Mouse (Mus musculus): ENCODE measurements around the gene Smyd3. TPM values are rescaled to one million over a fixed set of nuclear protein-coding genes. Genes with fewer than 3 reads are reported as not detected.
A peak's percentile ranks its signal among the peaks of the same experiment; 100 is the strongest.

Smyd3 gene
- polyA plus RNA-seq, 1 experiment from 2014 or later: 16.7 TPM

DNA sequence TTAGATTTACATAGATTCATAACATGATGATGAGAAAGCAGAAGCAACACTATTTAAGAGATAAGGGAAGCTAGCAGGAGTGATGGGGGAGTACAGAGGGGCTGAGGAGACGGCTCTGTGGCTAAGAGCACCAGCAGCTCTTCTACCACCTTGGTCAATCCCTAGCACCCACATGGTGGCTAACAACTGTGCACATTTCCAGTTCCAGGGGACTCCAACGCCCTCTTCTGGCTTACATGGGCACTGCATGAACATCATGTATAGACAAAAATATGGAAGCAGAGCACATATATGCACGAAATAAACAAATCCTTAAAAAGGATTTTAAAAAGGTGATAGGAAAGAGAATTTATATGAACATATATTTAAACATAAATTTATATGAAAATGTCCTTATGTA, 23.7 kb upstream of the Smyd3 start:
- ATAC-seq: no peak
- H3K4me3 ChIP-seq (ENCODE audit: low read length): no peak overlapping the region
- 61% methylated on average over 3 of the region's 3 CpGs for WGBS
- H3K4me1 ChIP-seq (ENCODE audit: control insufficient read depth, insufficient read depth, low read length): peaks cover 10% of the 10 kb centered on the region
- no peak overlapping the region for H3K9ac ChIP-seq (ENCODE audit: low read depth, low read length)
- H3K27me3 ChIP-seq (replicated peaks; ENCODE audit: control insufficient read depth, insufficient read depth, low read length): no peaks in the 10 kb centered on the region
- no peaks in the 10 kb centered on the region for H3K9me3 ChIP-seq (ENCODE audit: control insufficient read depth, low read length)
- H3K4me2 ChIP-seq (ENCODE audit: low read depth, low read length): no peak overlapping the region
- H3K36me3 ChIP-seq (ENCODE audit: control insufficient read depth, insufficient read depth, low read length): no peaks in the 10 kb centered on the region; the same call in 1 of the 2 replicates
- no peak overlapping the region for H3K27ac ChIP-seq (ENCODE audit: low read length)

DNA sequence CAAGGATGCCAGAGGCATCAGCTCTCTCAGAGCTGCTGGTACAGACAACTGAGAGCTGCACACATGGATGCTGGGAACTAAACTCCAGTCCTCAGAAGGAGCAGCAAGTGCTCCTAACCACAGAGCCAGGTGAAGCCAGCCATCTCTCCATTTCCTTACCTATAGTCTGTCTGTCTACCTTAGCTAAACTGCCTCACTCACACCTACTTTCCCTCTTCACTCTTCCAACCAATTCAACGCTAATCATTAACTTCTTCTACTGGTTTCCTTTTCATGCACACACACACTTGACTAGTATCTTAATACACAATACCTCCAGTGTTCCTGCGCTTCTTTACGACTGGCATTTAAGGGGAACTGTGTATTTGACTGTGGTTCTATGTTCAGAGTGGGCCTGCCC, 22.0 kb upstream of the Smyd3 start:
- peak; percentile 87 for ATAC-seq
- 61% methylated on average over 3 of the region's 3 CpGs for WGBS
- H3K9ac ChIP-seq (ENCODE audit: low read depth, low read length): no peak overlapping the region
- H3K4me3 ChIP-seq (ENCODE audit: low read length): no peak overlapping the region
- H3K9me3 ChIP-seq (ENCODE audit: control insufficient read depth, low read length): no peaks in the 10 kb centered on the region
- H3K36me3 ChIP-seq (ENCODE audit: control insufficient read depth, insufficient read depth, low read length): no peaks in the 10 kb centered on the region; the same call in 1 of the 2 replicates
- H3K4me1 ChIP-seq (ENCODE audit: control insufficient read depth, insufficient read depth, low read length): peaks cover 7% of the 10 kb centered on the region
- H3K27ac ChIP-seq (ENCODE audit: low read length): no peak overlapping the region
- H3K27me3 ChIP-seq (replicated peaks; ENCODE audit: control insufficient read depth, insufficient read depth, low read length): no peaks in the 10 kb centered on the region
- no peak overlapping the region for H3K4me2 ChIP-seq (ENCODE audit: low read depth, low read length)

DNA sequence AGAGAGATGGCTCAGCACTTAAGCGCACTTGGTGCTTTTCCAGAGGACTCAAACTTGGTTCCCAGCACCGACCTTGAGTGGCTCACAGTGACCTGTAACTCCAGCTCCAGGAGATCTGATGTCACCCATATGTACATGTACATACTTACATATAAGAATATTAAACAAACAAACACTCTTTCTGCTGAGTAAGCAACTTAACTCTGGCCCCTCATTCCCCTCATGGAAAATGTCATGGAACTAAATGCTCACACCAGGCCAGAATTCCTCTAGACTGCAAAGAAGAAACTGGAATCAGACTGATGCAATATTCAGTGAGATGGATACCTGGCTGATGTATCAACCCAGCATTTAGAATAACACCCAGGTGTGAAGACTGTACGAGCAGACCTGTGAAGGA, 21.2 kb upstream of the Smyd3 start:
- no peak overlapping the region for H3K4me2 ChIP-seq (ENCODE audit: low read depth, low read length)
- H3K9ac ChIP-seq (ENCODE audit: low read depth, low read length): no peak overlapping the region
- H3K36me3 ChIP-seq (ENCODE audit: control insufficient read depth, insufficient read depth, low read length): peaks cover 3% of the 10 kb centered on the region; the same call in 1 of the 2 replicates
- no peaks in the 10 kb centered on the region for H3K9me3 ChIP-seq (ENCODE audit: control insufficient read depth, low read length)
- peaks cover 3% of the 10 kb centered on the region; the same call in 1 of the 2 replicates for H3K4me1 ChIP-seq (ENCODE audit: control insufficient read depth, insufficient read depth, low read length)
- H3K27ac ChIP-seq (ENCODE audit: low read length): no peak overlapping the region
- WGBS: 93% methylated on average over 3 of the region's 3 CpGs
- H3K4me3 ChIP-seq (ENCODE audit: low read length): no peak overlapping the region
- no peaks in the 10 kb centered on the region for H3K27me3 ChIP-seq (replicated peaks; ENCODE audit: control insufficient read depth, insufficient read depth, low read length)
- no peak for ATAC-seq

DNA sequence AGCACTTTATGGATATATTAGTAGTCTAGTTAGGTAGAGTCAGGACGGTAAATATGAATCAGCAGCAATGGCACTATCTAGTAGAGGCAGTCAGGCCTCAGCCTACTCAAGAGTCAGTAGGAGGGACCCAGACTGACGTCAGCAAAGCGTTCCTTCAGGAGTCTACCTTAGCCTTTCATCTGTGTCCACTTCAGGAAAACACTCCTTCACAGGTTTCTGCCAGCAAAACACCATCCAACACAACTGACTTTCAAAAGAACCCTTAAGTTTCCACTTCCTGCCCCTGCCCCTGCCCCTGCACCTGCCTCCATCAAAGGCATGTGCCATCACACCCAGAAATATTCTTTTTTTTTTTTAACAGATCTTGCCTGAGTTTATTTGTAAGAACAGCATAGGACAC, 2.1 kb upstream of the Smyd3 start:
- no peaks in the 10 kb centered on the region for H3K9me3 ChIP-seq (ENCODE audit: control insufficient read depth, low read length)
- H3K4me2 ChIP-seq (ENCODE audit: low read depth, low read length): no peak overlapping the region
- no peak for ATAC-seq
- H3K27me3 ChIP-seq (replicated peaks; ENCODE audit: control insufficient read depth, insufficient read depth, low read length): no peaks in the 10 kb centered on the region
- no peak overlapping the region for H3K9ac ChIP-seq (ENCODE audit: low read depth, low read length)
- H3K36me3 ChIP-seq (ENCODE audit: control insufficient read depth, insufficient read depth, low read length): no peaks in the 10 kb centered on the region
- 83% methylated on average over 3 of the region's 3 CpGs for WGBS
- no peak overlapping the region for H3K27ac ChIP-seq (ENCODE audit: low read length)
- no peaks in the 10 kb centered on the region for H3K4me1 ChIP-seq (ENCODE audit: control insufficient read depth, insufficient read depth, low read length)
- no peak overlapping the region for H3K4me3 ChIP-seq (ENCODE audit: low read length)

DNA sequence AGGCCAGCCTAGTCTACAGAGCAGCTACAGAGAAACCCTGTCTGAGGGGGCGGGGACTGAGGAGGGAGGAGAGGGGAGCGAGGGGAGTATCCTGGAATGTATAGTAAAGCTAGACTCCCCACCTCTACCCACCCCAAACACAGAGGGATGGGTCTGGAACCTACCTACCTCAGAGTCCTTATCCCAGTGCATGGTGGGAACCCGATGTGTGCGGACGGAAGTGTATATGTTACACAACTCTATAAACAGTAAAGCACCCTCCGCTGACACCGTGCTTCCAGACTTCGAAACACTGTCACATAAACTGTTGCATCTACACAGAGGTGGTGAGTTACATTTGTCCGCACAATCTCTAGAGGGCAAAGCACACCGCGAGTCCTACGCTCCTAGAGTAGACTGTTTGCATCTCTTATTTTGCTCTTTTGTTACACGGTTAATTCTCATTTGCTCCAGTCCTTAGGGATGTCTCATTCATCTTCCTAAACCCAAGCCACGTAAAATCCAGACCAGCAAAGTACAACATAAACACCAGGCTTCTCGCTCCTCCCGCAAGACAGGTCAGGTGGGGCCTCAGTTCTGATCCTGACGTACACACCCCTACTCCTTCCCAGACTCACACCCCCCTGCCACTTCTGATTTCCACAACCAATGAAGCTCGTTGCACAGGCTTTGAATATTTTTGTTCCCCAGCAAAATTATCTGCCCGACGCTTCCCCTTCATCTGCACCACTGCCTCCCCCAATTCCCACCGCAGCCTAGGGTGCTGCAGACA, 714 bp downstream of the Smyd3 start:
- Histone ChIP-seq H3K4me1 (ENCODE audit: control insufficient read depth, insufficient read depth, low read length) (no peaks in the 10 kb centered on the region), H3K27me3 (replicated peaks; ENCODE audit: control insufficient read depth, insufficient read depth, low read length) (no peaks in the 10 kb centered on the region), H3K9me3 (ENCODE audit: control insufficient read depth, low read length) (no peaks in the 10 kb centered on the region), H3K9ac (ENCODE audit: low read depth, low read length) (peak overlapping the region; percentile 84), H3K4me2 (ENCODE audit: low read depth, low read length) (peak overlapping the region; percentile 97), H3K27ac (ENCODE audit: low read length) (peak overlapping the region; percentile 52), H3K36me3 (ENCODE audit: control insufficient read depth, insufficient read depth, low read length) (no peaks in the 10 kb centered on the region), H3K4me3 (ENCODE audit: low read length) (peak overlapping the region; percentile 78)
- 0% methylated on average over 21 of the region's 21 CpGs for WGBS
- ATAC-seq: peak; percentile 81

DNA sequence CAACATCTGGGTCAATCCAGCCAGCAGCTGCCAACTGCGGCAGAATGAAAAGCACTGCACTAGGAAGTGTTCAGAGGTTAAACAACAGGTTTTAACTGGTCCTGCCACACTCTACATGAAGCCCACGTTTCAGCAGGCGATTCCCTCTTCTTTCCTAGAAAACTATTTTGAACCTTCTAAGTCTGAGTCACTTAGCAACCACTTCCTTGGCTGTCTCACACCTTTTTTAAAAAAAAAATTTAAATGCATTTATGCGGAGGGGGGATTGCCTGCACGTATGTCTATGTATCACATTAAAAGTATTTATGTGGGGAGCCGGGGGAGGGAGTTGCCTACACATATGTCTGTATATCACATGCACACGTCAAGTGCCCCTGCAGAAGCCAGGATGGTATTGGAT, 5.9 kb downstream of the Smyd3 start:
- ATAC-seq: no peak
- Histone ChIP-seq H3K4me1 (ENCODE audit: control insufficient read depth, insufficient read depth, low read length) (no peaks in the 10 kb centered on the region), H3K27me3 (replicated peaks; ENCODE audit: control insufficient read depth, insufficient read depth, low read length) (no peaks in the 10 kb centered on the region), H3K4me3 (ENCODE audit: low read length) (no peak overlapping the region), H3K36me3 (ENCODE audit: control insufficient read depth, insufficient read depth, low read length) (no peaks in the 10 kb centered on the region), H3K9me3 (ENCODE audit: control insufficient read depth, low read length) (no peaks in the 10 kb centered on the region), H3K4me2 (ENCODE audit: low read depth, low read length) (no peak overlapping the region), H3K9ac (ENCODE audit: low read depth, low read length) (peak overlapping the region; percentile 10; the same call in 1 of the 2 replicates), H3K27ac (ENCODE audit: low read length) (no peak overlapping the region)
- 79% methylated on average over 7 of the region's 7 CpGs for WGBS

DNA sequence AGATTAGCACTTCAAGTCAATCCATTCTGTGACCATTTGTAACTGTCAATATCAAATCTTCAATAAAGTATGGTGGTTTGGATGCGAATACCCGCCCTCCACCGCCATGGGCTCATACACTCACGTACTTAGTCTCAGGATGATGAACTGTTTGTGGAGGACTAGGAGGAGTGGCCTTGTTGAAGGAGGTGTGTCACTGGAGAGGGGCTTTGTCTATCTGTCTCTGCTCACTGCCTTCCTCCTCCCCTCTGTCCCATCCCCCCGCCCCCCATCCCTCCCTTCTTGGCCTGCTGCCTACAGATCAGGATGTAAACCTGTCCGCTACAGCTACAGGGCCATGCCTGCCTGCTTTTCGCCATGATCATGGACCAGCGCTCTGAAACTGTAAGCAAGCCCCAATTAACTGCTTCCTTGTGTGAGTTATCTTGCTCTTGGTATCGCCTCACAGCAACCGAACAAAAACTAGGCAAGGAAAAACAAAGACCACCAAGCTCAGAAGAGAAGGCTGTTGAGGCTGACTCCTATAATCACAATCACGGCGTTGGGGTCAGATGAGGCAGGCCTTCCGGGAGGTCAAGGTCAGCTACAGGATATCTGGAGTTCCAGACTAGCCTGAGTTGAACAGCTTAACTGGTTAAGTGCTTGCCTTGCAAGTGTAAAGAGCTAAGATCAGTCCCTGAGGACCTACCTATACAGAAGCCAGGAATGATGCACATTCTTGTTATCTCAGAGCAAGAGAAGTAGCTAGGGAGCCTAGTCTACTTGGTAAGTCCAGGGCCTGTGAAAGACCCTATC, 7.1 kb downstream of the Smyd3 start:
- H3K36me3 ChIP-seq (ENCODE audit: control insufficient read depth, insufficient read depth, low read length): no peaks in the 10 kb centered on the region
- H3K9ac ChIP-seq (ENCODE audit: low read depth, low read length): no peak overlapping the region
- whole genome bisulfite sequencing: 88% methylated on average over 13 of the region's 13 CpGs
- H3K27ac ChIP-seq (ENCODE audit: low read length): no peak overlapping the region
- H3K27me3 ChIP-seq (replicated peaks; ENCODE audit: control insufficient read depth, insufficient read depth, low read length): no peaks in the 10 kb centered on the region
- no peaks in the 10 kb centered on the region for H3K9me3 ChIP-seq (ENCODE audit: control insufficient read depth, low read length)
- no peak overlapping the region for H3K4me2 ChIP-seq (ENCODE audit: low read depth, low read length)
- H3K4me3 ChIP-seq (ENCODE audit: low read length): no peak overlapping the region
- H3K4me1 ChIP-seq (ENCODE audit: control insufficient read depth, insufficient read depth, low read length): no peaks in the 10 kb centered on the region
- ATAC-seq: no peak

DNA sequence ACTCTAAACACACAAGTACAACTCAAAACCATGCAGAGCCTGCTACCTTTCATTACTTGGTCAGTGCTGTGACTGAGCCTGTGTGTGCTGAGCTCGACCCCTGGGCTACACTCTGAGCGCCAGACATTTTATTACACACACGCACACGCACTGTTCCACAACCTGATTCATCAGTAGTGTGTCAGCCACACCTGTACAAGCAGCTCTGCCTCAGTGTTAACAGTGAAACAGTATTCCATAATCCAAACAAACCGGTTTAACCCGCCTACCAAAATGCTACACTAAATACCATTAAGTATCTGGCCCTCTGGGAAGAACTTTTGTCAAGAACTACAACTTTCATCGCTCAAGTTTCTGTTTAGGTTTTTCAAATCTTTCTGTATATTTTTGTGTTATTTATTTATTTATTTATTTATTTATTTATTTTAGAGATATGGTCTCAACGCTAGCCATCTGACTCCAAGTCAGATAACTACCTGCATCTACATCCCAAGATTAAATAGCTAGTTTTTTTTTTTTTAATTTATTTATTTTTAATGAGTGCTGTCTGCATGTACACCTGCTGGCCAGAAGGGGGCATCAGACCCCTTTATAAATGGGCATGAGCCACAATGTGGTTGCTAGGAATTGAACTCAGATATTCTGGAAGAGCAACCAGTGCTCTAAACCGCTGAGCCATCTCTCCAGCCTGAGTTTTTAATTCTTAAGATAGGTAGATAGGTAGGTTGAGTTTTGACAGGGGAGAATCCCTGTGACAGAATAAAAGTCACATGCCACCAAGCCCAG, 11.1 kb downstream of the Smyd3 start:
- H3K4me2 ChIP-seq (ENCODE audit: low read depth, low read length): no peak overlapping the region
- no peaks in the 10 kb centered on the region for H3K27me3 ChIP-seq (replicated peaks; ENCODE audit: control insufficient read depth, insufficient read depth, low read length)
- H3K4me1 ChIP-seq (ENCODE audit: control insufficient read depth, insufficient read depth, low read length): no peaks in the 10 kb centered on the region
- H3K4me3 ChIP-seq (ENCODE audit: low read length): no peak overlapping the region
- ATAC-seq: 0 out of 2 replicates have a peak, but pooled peaks have one; percentile 24
- H3K9ac ChIP-seq (ENCODE audit: low read depth, low read length): no peak overlapping the region
- H3K27ac ChIP-seq (ENCODE audit: low read length): no peak overlapping the region
- no peaks in the 10 kb centered on the region for H3K36me3 ChIP-seq (ENCODE audit: control insufficient read depth, insufficient read depth, low read length)
- H3K9me3 ChIP-seq (ENCODE audit: control insufficient read depth, low read length): no peaks in the 10 kb centered on the region
- WGBS: 56% methylated on average over 9 of the region's 9 CpGs

DNA sequence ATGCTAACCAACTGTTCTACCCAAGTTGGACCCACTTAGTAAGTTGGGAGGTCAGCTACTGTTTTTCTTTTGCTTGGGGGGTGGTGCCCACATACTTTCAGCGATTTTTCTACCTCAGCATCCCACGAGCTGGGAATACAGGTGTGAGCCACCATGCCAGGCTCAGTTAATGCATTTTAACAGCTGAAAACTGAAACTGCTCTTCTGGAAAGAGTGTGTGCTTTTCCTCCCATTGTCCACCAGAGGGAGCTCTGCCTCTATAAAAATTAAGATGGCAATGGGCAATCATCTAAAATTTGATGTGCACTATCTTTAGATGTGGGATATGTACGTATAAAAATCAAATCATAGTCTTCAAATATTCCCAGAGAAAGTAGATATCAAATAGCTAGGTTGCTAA, 15.3 kb downstream of the Smyd3 start:
- H3K27me3 ChIP-seq (replicated peaks; ENCODE audit: control insufficient read depth, insufficient read depth, low read length): no peaks in the 10 kb centered on the region
- no peaks in the 10 kb centered on the region for H3K4me1 ChIP-seq (ENCODE audit: control insufficient read depth, insufficient read depth, low read length)
- no peaks in the 10 kb centered on the region for H3K9me3 ChIP-seq (ENCODE audit: control insufficient read depth, low read length)
- H3K27ac ChIP-seq (ENCODE audit: low read length): no peak overlapping the region
- H3K36me3 ChIP-seq (ENCODE audit: control insufficient read depth, insufficient read depth, low read length): no peaks in the 10 kb centered on the region
- no peak overlapping the region for H3K9ac ChIP-seq (ENCODE audit: low read depth, low read length)
- ATAC-seq: no peak
- no peak overlapping the region for H3K4me2 ChIP-seq (ENCODE audit: low read depth, low read length)
- H3K4me3 ChIP-seq (ENCODE audit: low read length): no peak overlapping the region
- 10% methylated on average over 3 of the region's 3 CpGs for WGBS

Measured in intestine, embryonic 16.5 days (tissue).